Mouse (Mus musculus): Measurements from ENCODE around the gene Acox2.

GRCm38 (mm10) chr14:8215208-8215778 lies 43.9 kb downstream of the Acox2 start:
- TF ChIP-seq CTCF (IDR thresholded peaks at IDR 0.05; ENCODE audit: low read depth, low read length) = no peak
- TF ChIP-seq GATA1 (IDR thresholded peaks at IDR 0.05; ENCODE audit: borderline replicate concordance, low read length) = no peak
- no peak for TF ChIP-seq POLR2AphosphoS5 (IDR thresholded peaks at IDR 0.05; ENCODE audit: insufficient replicate concordance, low read depth, low read length)
- TF ChIP-seq TAL1 (conservative IDR thresholded peaks at IDR 0.05; ENCODE audit: low read depth, low read length) = no peak
- no peak for TF ChIP-seq GATA2 (IDR thresholded peaks at IDR 0.05; ENCODE audit: borderline replicate concordance, low read depth, low read length)
